Mouse (Mus musculus): ENCODE results near the gene Lepr. TPM values are rescaled to one million over a fixed set of nuclear protein-coding genes. Genes with fewer than 3 reads are reported as not detected.

Lepr gene
- polyA plus RNA-seq, 1 experiment from 2014 or later, result 3.8 TPM

- no peaks in the 10 kb centered on the region for H3K4me1 ChIP-seq
- H3K27me3 ChIP-seq (replicated peaks), result no peaks in the 10 kb centered on the region
- WGBS, result 70% methylated on average over 6 of the region's 6 CpGs
- no peak overlapping the region for H3K4me3 ChIP-seq (replicated peaks)
- H3K36me3 ChIP-seq, result no peaks in the 10 kb centered on the region
- no peak overlapping the region for H3K4me2 ChIP-seq
- no peak for ATAC-seq (ENCODE audit: low FRiP score)
- no peak overlapping the region for H3K9ac ChIP-seq (replicated peaks)
- H3K27ac ChIP-seq (replicated peaks), result no peak overlapping the region
- H3K9me3 ChIP-seq (replicated peaks), result no peaks in the 10 kb centered on the region
These were observed 22.7 kb upstream of the Lepr start for GRCm38 (mm10) chr4:101694529-101694928.

- no peaks in the 10 kb centered on the region for H3K4me1 ChIP-seq
- H3K4me3 ChIP-seq (replicated peaks), result no peak overlapping the region
- 93% methylated on average over 3 of the region's 3 CpGs for WGBS
- no peak overlapping the region for H3K9ac ChIP-seq (replicated peaks)
- no peaks in the 10 kb centered on the region for H3K36me3 ChIP-seq
- no peak for ATAC-seq (ENCODE audit: low FRiP score)
- no peaks in the 10 kb centered on the region for H3K27me3 ChIP-seq (replicated peaks)
- H3K4me2 ChIP-seq, result no peak overlapping the region
- H3K27ac ChIP-seq (replicated peaks), result no peak overlapping the region
- H3K9me3 ChIP-seq (replicated peaks), result no peaks in the 10 kb centered on the region
These were observed 20.0 kb upstream of the Lepr start for GRCm38 (mm10) chr4:101697236-101697635.

- Histone ChIP-seq H3K9ac (replicated peaks) (no peak overlapping the region), H3K36me3 (no peaks in the 10 kb centered on the region), H3K4me1 (no peaks in the 10 kb centered on the region), H3K9me3 (replicated peaks) (no peaks in the 10 kb centered on the region), H3K27ac (replicated peaks) (no peak overlapping the region), H3K27me3 (replicated peaks) (no peaks in the 10 kb centered on the region), H3K4me3 (replicated peaks) (no peak overlapping the region), H3K4me2 (no peak overlapping the region)
- no peak for ATAC-seq (ENCODE audit: low FRiP score)
- WGBS, result 79% methylated on average over 1 of the region's 1 CpGs
These were observed 17.8 kb upstream of the Lepr start for GRCm38 (mm10) chr4:101699423-101699822.

- H3K27ac ChIP-seq (replicated peaks), result no peak overlapping the region
- 93% methylated on average over 14 of the region's 14 CpGs for WGBS
- H3K27me3 ChIP-seq (replicated peaks), result no peaks in the 10 kb centered on the region
- H3K4me3 ChIP-seq (replicated peaks), result no peak overlapping the region
- no peaks in the 10 kb centered on the region for H3K9me3 ChIP-seq (replicated peaks)
- H3K36me3 ChIP-seq, result no peaks in the 10 kb centered on the region
- H3K4me2 ChIP-seq, result no peak overlapping the region
- no peaks in the 10 kb centered on the region for H3K4me1 ChIP-seq
- no peak overlapping the region for H3K9ac ChIP-seq (replicated peaks)
- ATAC-seq (ENCODE audit: low FRiP score), result no peak
These were observed 16.1 kb upstream of the Lepr start for GRCm38 (mm10) chr4:101700892-101701640.

- 88% methylated on average over 9 of the region's 9 CpGs for WGBS
These were observed 11.9 kb upstream of the Lepr start for GRCm38 (mm10) chr4:101705325-101705724.

GRCm38 (mm10) chr4:101707234-101707633, 10.0 kb upstream of the Lepr start:
- no peak for ATAC-seq (ENCODE audit: low FRiP score)
- Histone ChIP-seq H3K9ac (replicated peaks) (no peak overlapping the region), H3K36me3 (no peaks in the 10 kb centered on the region), H3K4me3 (replicated peaks) (no peak overlapping the region), H3K4me1 (no peaks in the 10 kb centered on the region), H3K27me3 (replicated peaks) (no peaks in the 10 kb centered on the region), H3K9me3 (replicated peaks) (no peaks in the 10 kb centered on the region), H3K27ac (replicated peaks) (no peak overlapping the region), H3K4me2 (no peak overlapping the region)
- whole genome bisulfite sequencing, result 69% methylated on average over 2 of the region's 2 CpGs

More at GRCm38 (mm10) chr4:101705325-101705724, 11.9 kb upstream of the Lepr start:
- Histone ChIP-seq H3K36me3 (no peaks in the 10 kb centered on the region), H3K9me3 (replicated peaks) (no peaks in the 10 kb centered on the region), H3K27me3 (replicated peaks) (no peaks in the 10 kb centered on the region), H3K4me2 (no peak overlapping the region), H3K4me1 (no peaks in the 10 kb centered on the region), H3K4me3 (replicated peaks) (no peak overlapping the region), H3K9ac (replicated peaks) (no peak overlapping the region), H3K27ac (replicated peaks) (no peak overlapping the region)
- ATAC-seq (ENCODE audit: low FRiP score), result no peak

GRCm38 (mm10) chr4:101707953-101708352, 9.3 kb upstream of the Lepr start:
- no peaks in the 10 kb centered on the region for H3K4me1 ChIP-seq
- no peak for ATAC-seq (ENCODE audit: low FRiP score)
- no peak overlapping the region for H3K27ac ChIP-seq (replicated peaks)
- H3K9ac ChIP-seq (replicated peaks), result no peak overlapping the region
- H3K4me2 ChIP-seq, result no peak overlapping the region
- no peak overlapping the region for H3K4me3 ChIP-seq (replicated peaks)
- 71% methylated on average over 3 of the region's 3 CpGs for WGBS
- no peaks in the 10 kb centered on the region for H3K36me3 ChIP-seq
- no peaks in the 10 kb centered on the region for H3K27me3 ChIP-seq (replicated peaks)
- no peaks in the 10 kb centered on the region for H3K9me3 ChIP-seq (replicated peaks)

- Histone ChIP-seq H3K9ac (replicated peaks) (no peak overlapping the region), H3K4me3 (replicated peaks) (no peak overlapping the region), H3K36me3 (no peaks in the 10 kb centered on the region), H3K27me3 (replicated peaks) (peaks cover 2% of the 10 kb centered on the region; the same call in 1 of the 2 replicates), H3K4me1 (no peaks in the 10 kb centered on the region), H3K27ac (replicated peaks) (no peak overlapping the region), H3K4me2 (no peak overlapping the region), H3K9me3 (replicated peaks) (no peaks in the 10 kb centered on the region)
- 80% methylated on average over 4 of the region's 4 CpGs for WGBS
- no peak for ATAC-seq (ENCODE audit: low FRiP score)
These were observed 6.8 kb upstream of the Lepr start for GRCm38 (mm10) chr4:101710361-101710760.

- WGBS, result 89% methylated on average over 4 of the region's 4 CpGs
These were observed 6.1 kb upstream of the Lepr start for GRCm38 (mm10) chr4:101711100-101711499.

GRCm38 (mm10) chr4:101712563-101712962, 4.6 kb upstream of the Lepr start:
- ATAC-seq (ENCODE audit: low FRiP score), result no peak
- H3K27ac ChIP-seq (replicated peaks), result no peak overlapping the region
- H3K9ac ChIP-seq (replicated peaks), result no peak overlapping the region
- no peaks in the 10 kb centered on the region for H3K9me3 ChIP-seq (replicated peaks)
- no peak overlapping the region for H3K4me2 ChIP-seq
- no peaks in the 10 kb centered on the region for H3K36me3 ChIP-seq
- whole genome bisulfite sequencing, result 27% methylated on average over 1 of the region's 1 CpGs
- H3K4me1 ChIP-seq, result peaks cover 7% of the 10 kb centered on the region
- H3K4me3 ChIP-seq (replicated peaks), result no peak overlapping the region
- H3K27me3 ChIP-seq (replicated peaks), result peaks cover 17% of the 10 kb centered on the region

More at GRCm38 (mm10) chr4:101711100-101711499, 6.1 kb upstream of the Lepr start:
- no peak overlapping the region for H3K27ac ChIP-seq (replicated peaks)
- no peak overlapping the region for H3K9ac ChIP-seq (replicated peaks)
- H3K4me1 ChIP-seq, result no peaks in the 10 kb centered on the region
- ATAC-seq (ENCODE audit: low FRiP score), result no peak
- H3K4me2 ChIP-seq, result no peak overlapping the region
- H3K9me3 ChIP-seq (replicated peaks), result no peaks in the 10 kb centered on the region
- H3K4me3 ChIP-seq (replicated peaks), result no peak overlapping the region
- peaks cover 3% of the 10 kb centered on the region for H3K27me3 ChIP-seq (replicated peaks)
- no peaks in the 10 kb centered on the region for H3K36me3 ChIP-seq

GRCm38 (mm10) chr4:101715302-101715701, 1.9 kb upstream of the Lepr start:
- Histone ChIP-seq H3K4me2 (no peak overlapping the region), H3K36me3 (no peaks in the 10 kb centered on the region), H3K27me3 (replicated peaks) (peaks cover 28% of the 10 kb centered on the region), H3K27ac (replicated peaks) (no peak overlapping the region), H3K4me1 (peaks cover 11% of the 10 kb centered on the region), H3K4me3 (replicated peaks) (no peak overlapping the region), H3K9ac (replicated peaks) (no peak overlapping the region), H3K9me3 (replicated peaks) (no peaks in the 10 kb centered on the region)
- no peak for ATAC-seq (ENCODE audit: low FRiP score)
- 88% methylated on average over 8 of the region's 8 CpGs for WGBS

- peaks cover 28% of the 10 kb centered on the region for H3K27me3 ChIP-seq (replicated peaks)
- WGBS, result 83% methylated on average over 6 of the region's 6 CpGs
- no peaks in the 10 kb centered on the region for H3K9me3 ChIP-seq (replicated peaks)
- H3K4me2 ChIP-seq, result no peak overlapping the region
- H3K9ac ChIP-seq (replicated peaks), result no peak overlapping the region
- H3K4me3 ChIP-seq (replicated peaks), result no peak overlapping the region
- no peaks in the 10 kb centered on the region for H3K36me3 ChIP-seq
- ATAC-seq (ENCODE audit: low FRiP score), result no peak
- H3K4me1 ChIP-seq, result peaks cover 11% of the 10 kb centered on the region
- H3K27ac ChIP-seq (replicated peaks), result no peak overlapping the region
These were observed 1.4 kb upstream of the Lepr start for GRCm38 (mm10) chr4:101715805-101716204.

All from neural tube, embryonic 15.5 days (tissue).